Mouse (Mus musculus) Patski (cell line): ENCODE measurements at regions not wholly inside any gene's neighbourhood (a gene's known extent, or its start where the extent isn't known, plus 50 kb on each side); places are given as distances from the start of the nearest gene placed in this dataset.

Experiments used
- ATAC-seq: fragments of 100-300 bp; one replicate; pipeline ENCODE4 v1.8.0; 2021
- CTCF ChIA-PET: fragments of 350-600 bp; sonication (Branson Sonifier 250); formaldehyde crosslinking; loops from one replicate; lab custom pipeline; 2022; ENCODE audit warnings: inconsistent platforms; lab: Charles Lee
- POLR2A ChIA-PET: fragments of 350-600 bp; sonication (Branson Sonifier 250); formaldehyde crosslinking; loops from one replicate; lab custom pipeline; 2022; ENCODE audit warnings: antibody characterized with exemption, inconsistent platforms; lab: Charles Lee
- DNase-seq: peaks from one replicate; pipeline ENCODE4 v3.0.0-alpha.2; 2011; ENCODE audit warnings: low read depth, low spot score
- H3K27me3 ChIP-seq: fragments of 371-371 bp; one replicate; pipeline ENCODE4 v1.5.1; 2021
- CTCF ChIP-seq: fragments of 100-300 bp; IDR thresholded peaks from one replicate; pipeline ENCODE4 v1.5.1; 2021
- in situ Hi-C: fragments of 300-500 bp; cut with MboI; formaldehyde crosslinking; loops from 3 replicates; pipeline ENCODE4 v1.11.1; 2018; ENCODE audit warnings: low pct_unique_long_range_greater_than_20kb, mixed read lengths

DNA sequence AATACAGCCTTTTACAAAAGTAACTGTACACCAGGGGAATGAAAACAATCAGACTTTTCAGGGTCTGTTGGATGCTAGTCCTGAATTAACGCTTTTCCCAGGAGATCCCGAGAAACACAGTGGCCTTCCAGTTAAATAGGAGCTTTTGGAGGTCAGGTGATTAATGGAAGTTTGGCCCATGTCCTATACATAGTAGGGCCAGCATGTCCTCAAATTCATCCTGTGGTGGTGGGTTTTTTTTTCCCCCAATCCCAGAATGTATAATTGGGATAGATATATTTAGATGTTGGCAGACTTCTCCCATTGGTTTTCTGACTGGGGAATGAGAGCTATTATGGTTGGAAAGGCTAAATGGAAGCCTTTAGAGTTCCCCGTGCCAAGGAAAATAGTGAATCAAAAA is 77.6 kb downstream of the Cd200 start:
- in situ Hi-C loops = no loop called here
- CTCF ChIA-PET = interaction anchor here (1.6 kb wide), 1 partner anchor 11 kb away, joined by 3 read pairs; no protein-coding TSS in a partner anchor
- TF ChIP-seq CTCF = no peak
- no peak for DNase-seq
- ATAC-seq = no peak
- POLR2A ChIA-PET = no interaction called here
- no peaks in the 10 kb centered on the region for H3K27me3 ChIP-seq

DNA sequence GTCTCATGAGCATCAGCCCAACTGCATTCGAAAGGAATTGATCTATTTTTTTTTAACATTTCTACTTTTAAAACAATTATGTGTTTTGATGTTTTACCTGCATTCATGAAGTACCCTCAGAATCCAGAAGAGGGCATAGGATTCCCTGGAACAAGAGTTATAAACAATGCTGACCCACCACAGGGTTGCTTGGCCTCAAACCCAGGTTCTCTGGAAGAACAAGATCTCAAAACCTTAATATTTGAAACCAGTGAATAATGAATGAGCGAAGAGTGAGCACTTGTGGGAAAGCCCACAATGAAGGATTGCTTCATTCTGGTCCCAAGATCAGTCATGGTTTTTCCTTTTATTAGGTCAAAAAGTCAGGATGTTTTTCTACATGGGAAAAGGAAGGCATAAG is 78.6 kb downstream of the Cd200 start:
- in situ Hi-C loops = no loop called here
- ChIA-PET CTCF (no interaction called here), POLR2A (no interaction called here)
- ATAC-seq (no peak), DNase-seq (no peak)
- no peaks in the 10 kb centered on the region for H3K27me3 ChIP-seq
- TF ChIP-seq CTCF = no peak

GRCm38 (mm10) chr16:45329716-45330115 is 79.1 kb downstream of the Cd200 start:
- CTCF ChIA-PET = no interaction called here
- no peak for DNase-seq

GRCm38 (mm10) chr16:45327103-45327502 is 81.8 kb downstream of the Cd200 start:
- no peaks in the 10 kb centered on the region for H3K27me3 ChIP-seq
- POLR2A ChIA-PET = no interaction called here
- in situ Hi-C loops = no loop called here
- DNase-seq (no peak), ATAC-seq (no peak)
- TF ChIP-seq CTCF = no peak
- CTCF ChIA-PET = no interaction called here

More at GRCm38 (mm10) chr16:45329716-45330115, 79.1 kb downstream of the Cd200 start:
- TF ChIP-seq CTCF = no peak
- H3K27me3 ChIP-seq = no peaks in the 10 kb centered on the region
- POLR2A ChIA-PET = no interaction called here
- ATAC-seq = no peak
- in situ Hi-C loops = no loop called here

DNA sequence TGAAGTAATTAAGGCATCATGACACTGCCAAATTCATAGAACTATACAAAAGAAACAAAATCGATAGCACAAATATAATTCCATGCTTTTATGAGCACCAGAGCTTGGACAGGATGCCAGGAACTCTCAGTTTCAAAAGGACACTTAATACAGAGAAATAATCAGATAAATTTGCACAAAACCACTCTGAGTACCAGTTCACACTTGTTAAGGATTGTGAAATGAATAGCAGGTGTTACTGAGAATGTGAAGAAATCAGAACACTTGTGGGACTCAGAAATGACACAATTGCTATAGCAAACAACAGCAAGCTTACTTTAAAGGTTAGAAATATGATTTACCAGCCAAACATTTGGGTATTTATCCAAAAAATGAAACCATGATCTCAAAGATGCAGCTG is 87.4 kb downstream of the Btla start:
- in situ Hi-C loops = no loop called here
- no peak for ATAC-seq
- no peaks in the 10 kb centered on the region for H3K27me3 ChIP-seq
- ChIA-PET CTCF (interaction anchor here (1.4 kb wide), 1 partner anchor 28 kb away, joined by 3 read pairs; no protein-coding TSS in a partner anchor), POLR2A (no interaction called here)
- no peak for TF ChIP-seq CTCF
- DNase-seq = no peak
